Mouse (Mus musculus): Measurements from ENCODE around the gene Gm12800. TPM values are rescaled to one million over a fixed set of nuclear protein-coding genes. Genes with fewer than 3 reads are reported as not detected.
"Not testable (repeated sequence)": the region's sequence is repeated elsewhere in the genome, so short reads cannot be mapped to it uniquely, and the experiment has no call there.

Gm12800 gene
- total RNA-seq, 1 experiment = 11.2 TPM

DNA sequence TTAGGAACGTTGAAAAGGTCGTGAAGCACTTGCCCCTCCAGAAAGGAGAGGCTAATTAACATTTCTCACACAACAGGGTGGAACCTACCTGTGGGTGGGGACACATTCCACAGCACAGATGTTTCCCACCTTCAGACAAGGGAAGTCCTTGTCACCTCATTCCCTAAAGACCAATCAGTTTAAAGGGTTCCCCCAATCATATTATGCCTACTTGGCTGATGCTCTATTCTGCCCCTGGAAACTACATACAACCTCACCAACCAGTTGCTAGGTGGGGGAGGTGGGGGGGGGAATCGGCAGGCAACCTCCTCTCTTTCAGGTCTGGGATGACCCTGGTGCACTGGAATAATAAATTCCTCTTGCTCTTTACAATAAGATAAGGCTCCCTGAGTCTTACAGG lies 25.3 kb upstream of the Gm12800 start:
- Histone ChIP-seq H3K9me3 (ENCODE audit: control insufficient read depth, insufficient read depth, low read depth, low read length) (peaks cover 7% of the 10 kb centered on the region; the same call in 1 of the 2 replicates), H3K27ac (ENCODE audit: insufficient read depth, low read depth, low read length, poor library complexity, severe bottlenecking) (peak overlapping the region; percentile 73), H3K4me3 (ENCODE audit: insufficient read depth in 1 of 2, low read depth in 1 of 2, low read length in 2 of 2, poor library complexity in 1 of 2, severe bottlenecking in 1 of 2) (no peak overlapping the region), H3K4me1 (ENCODE audit: control insufficient read depth in 2 of 2, insufficient read depth in 2 of 2, low read length in 2 of 2, poor library complexity in 1 of 2) (peaks cover 0 to 10% of the 10 kb centered on the region in 2 experiments; a peak in 3 of 4 replicates), H3K9ac (ENCODE audit: insufficient read depth, low read depth, low read length, poor library complexity, severe bottlenecking) (no peak overlapping the region), H3K36me3 (ENCODE audit: control insufficient read depth, insufficient read depth, low read length, poor library complexity, severe bottlenecking) (no peaks in the 10 kb centered on the region)
- TF ChIP-seq ZC3H11A (IDR thresholded peaks at IDR 0.05; ENCODE audit: borderline replicate concordance, low read depth, low read length) (no peak), ZNF384 (IDR thresholded peaks at IDR 0.05; ENCODE audit: low read depth, low read length) (no peak), CHD2 (IDR thresholded peaks at IDR 0.05; ENCODE audit: low read depth, low read length) (peak; percentile 78), MAFK (IDR thresholded peaks at IDR 0.05; ENCODE audit: insufficient read depth, low read depth, low read length) (no peak), HCFC1 (IDR thresholded peaks at IDR 0.05; ENCODE audit: borderline replicate concordance, insufficient read depth, low read length) (no peak)
- DNase-seq (ENCODE audit: low read depth, low spot score) = peak; percentile 60
- in situ Hi-C loops (cut with MboI; ENCODE audit: low sequenced_read_pairs in 2 of 2, unreplicated experiment in 2 of 2) = no loop called here

DNA sequence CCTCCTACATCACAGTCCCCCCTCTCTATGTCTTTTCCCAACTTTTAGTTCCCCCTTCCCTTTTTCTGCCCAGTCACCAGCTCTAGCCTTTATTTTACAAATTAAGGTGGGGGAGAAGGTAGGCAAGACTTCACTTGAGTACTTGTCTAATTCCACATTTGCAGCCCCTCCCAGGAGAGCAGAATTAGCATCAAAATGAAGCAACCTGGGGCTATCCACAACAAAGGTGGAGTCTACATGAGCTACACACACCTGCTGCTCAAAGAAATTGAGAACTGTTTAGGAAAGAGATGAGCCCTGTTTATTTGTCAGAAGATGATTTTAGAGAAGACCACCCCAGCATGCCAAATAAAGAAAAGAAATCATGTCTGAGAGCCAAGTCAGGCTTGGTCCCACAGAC lies 19.5 kb upstream of the Gm12800 start:
- Histone ChIP-seq H3K9ac (ENCODE audit: insufficient read depth, low read depth, low read length, poor library complexity, severe bottlenecking) (no peak overlapping the region), H3K36me3 (ENCODE audit: control insufficient read depth, insufficient read depth, low read length, poor library complexity, severe bottlenecking) (no peaks in the 10 kb centered on the region), H3K4me1 (ENCODE audit: control insufficient read depth in 2 of 2, insufficient read depth in 2 of 2, low read length in 2 of 2, poor library complexity in 1 of 2) (peaks cover 6 to 12% of the 10 kb centered on the region in 2 experiments), H3K27ac (ENCODE audit: insufficient read depth, low read depth, low read length, poor library complexity, severe bottlenecking) (peak overlapping the region; percentile 54; the same call in 1 of the 2 replicates), H3K4me3 (ENCODE audit: insufficient read depth in 1 of 2, low read depth in 1 of 2, low read length in 2 of 2, poor library complexity in 1 of 2, severe bottlenecking in 1 of 2) (no peak overlapping the region), H3K9me3 (ENCODE audit: control insufficient read depth, insufficient read depth, low read depth, low read length) (peaks cover 7% of the 10 kb centered on the region; the same call in 1 of the 2 replicates)
- in situ Hi-C loops (cut with MboI; ENCODE audit: low sequenced_read_pairs in 2 of 2, unreplicated experiment in 2 of 2) = no loop called here
- no peak for TF ChIP-seq ZNF384 (IDR thresholded peaks at IDR 0.05; ENCODE audit: low read depth, low read length)
- TF ChIP-seq MAFK (IDR thresholded peaks at IDR 0.05; ENCODE audit: insufficient read depth, low read depth, low read length) = peak; percentile 37; the same call in 1 of the 2 replicates
- DNase-seq (ENCODE audit: low read depth, low spot score) = peak; percentile 64

DNA sequence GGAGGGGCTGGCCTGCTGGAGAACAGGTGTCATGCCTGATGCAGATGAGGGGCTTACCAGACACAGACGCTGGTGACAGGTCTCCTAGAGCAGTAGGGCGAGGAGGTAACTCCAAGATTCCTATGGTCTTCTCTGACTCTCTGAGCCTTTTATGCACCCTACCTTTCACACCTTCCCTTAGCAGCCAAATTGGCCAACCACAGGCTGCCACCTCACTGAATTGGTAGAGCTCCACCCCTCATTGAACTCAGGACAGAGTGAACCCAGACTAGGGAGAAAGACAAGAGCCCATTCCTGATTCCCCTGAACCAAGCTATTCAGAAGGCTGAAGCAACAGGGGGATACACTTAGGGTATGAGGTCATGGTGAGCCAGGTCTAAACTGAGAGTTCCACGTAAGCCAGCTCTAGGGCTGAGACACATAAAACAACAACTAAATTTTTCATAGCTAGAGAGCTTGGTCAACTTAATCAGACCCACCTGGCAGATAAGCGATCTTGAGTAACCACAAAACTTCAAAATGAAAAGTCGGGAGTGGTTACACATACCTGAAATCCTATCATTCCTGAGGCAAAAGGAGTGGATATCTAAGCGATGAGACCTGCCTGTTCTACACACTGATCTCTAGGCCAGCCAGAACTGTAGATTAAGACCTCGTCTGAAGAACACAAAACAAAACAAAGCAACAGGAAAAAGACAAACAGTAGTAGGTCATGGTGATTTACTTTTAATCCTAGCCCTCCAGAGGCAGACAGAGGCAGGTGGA lies 15.1 kb upstream of the Gm12800 start, which contains the start of gene C130073F10Rik:
Gene C130073F10Rik (minus strand): TSS at position 134 of the 765 bp plus-strand sequence.
- no peak within 1 kb of the TSS for H3K4me3 ChIP-seq (ENCODE audit: insufficient read depth in 1 of 2, low read depth in 1 of 2, low read length in 2 of 2, poor library complexity in 1 of 2, severe bottlenecking in 1 of 2)
- in situ Hi-C loops (cut with MboI; ENCODE audit: low sequenced_read_pairs in 2 of 2, unreplicated experiment in 2 of 2) = no loop called here
- DNase-seq (ENCODE audit: low read depth, low spot score) = no peak

DNA sequence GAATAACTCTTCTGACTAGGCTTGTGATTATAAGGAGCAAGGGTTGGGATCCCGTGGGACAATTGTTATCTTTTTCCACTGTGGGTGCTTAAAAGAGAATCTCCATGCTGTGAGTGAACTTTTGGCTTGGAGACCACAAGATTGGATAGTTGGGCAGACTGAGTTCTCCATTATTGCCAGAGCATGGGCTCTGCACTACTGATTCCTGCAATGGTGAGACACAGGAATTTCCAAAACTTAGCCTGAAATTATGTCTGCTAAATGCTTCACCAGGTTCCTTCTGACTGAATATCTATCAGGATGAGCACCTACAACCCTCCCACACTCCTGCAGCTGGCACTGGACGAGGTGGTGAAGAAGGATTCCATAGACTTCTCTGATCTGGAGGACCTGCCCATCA lies 31.2 kb downstream of the Gm12800 start, which contains the start of gene Gm12794:
Gene Gm12794 (plus strand): TSS at position 301 of the 400 bp plus-strand sequence.
- H3K4me3 ChIP-seq (ENCODE audit: insufficient read depth in 1 of 2, low read depth in 1 of 2, low read length in 2 of 2, poor library complexity in 1 of 2, severe bottlenecking in 1 of 2); in situ Hi-C loops (cut with MboI; ENCODE audit: low sequenced_read_pairs in 2 of 2, unreplicated experiment in 2 of 2); H3K9ac ChIP-seq (ENCODE audit: insufficient read depth, low read depth, low read length, poor library complexity, severe bottlenecking); H3K4me1 ChIP-seq (ENCODE audit: control insufficient read depth in 2 of 2, insufficient read depth in 2 of 2, low read length in 2 of 2, poor library complexity in 1 of 2); DNase-seq (ENCODE audit: low read depth, low spot score); H3K36me3 ChIP-seq (ENCODE audit: control insufficient read depth, insufficient read depth, low read length, poor library complexity, severe bottlenecking); H3K9me3 ChIP-seq (ENCODE audit: control insufficient read depth, insufficient read depth, low read depth, low read length); H3K27ac ChIP-seq (ENCODE audit: insufficient read depth, low read depth, low read length, poor library complexity, severe bottlenecking): not testable (repeated sequence)

More for the DNA sequence above, 15.1 kb upstream of the Gm12800 start, which contains the start of gene C130073F10Rik:
- Histone ChIP-seq H3K9ac (ENCODE audit: insufficient read depth, low read depth, low read length, poor library complexity, severe bottlenecking) (no peak within 1 kb of the TSS), H3K4me1 (ENCODE audit: control insufficient read depth in 2 of 2, insufficient read depth in 2 of 2, low read length in 2 of 2, poor library complexity in 1 of 2) (peaks cover 5 to 7% of the 10 kb centered on the region in 2 experiments; a peak in 3 of 4 replicates), H3K36me3 (ENCODE audit: control insufficient read depth, insufficient read depth, low read length, poor library complexity, severe bottlenecking) (no peaks in the 10 kb centered on the region), H3K27ac (ENCODE audit: insufficient read depth, low read depth, low read length, poor library complexity, severe bottlenecking) (no peak within 1 kb of the TSS), H3K9me3 (ENCODE audit: control insufficient read depth, insufficient read depth, low read depth, low read length) (no peaks in the 10 kb centered on the region)
- TF ChIP-seq MAFK (IDR thresholded peaks at IDR 0.05; ENCODE audit: insufficient read depth, low read depth, low read length) (no peak), CHD2 (IDR thresholded peaks at IDR 0.05; ENCODE audit: low read depth, low read length) (no peak), ZNF384 (IDR thresholded peaks at IDR 0.05; ENCODE audit: low read depth, low read length) (no peak), ZC3H11A (IDR thresholded peaks at IDR 0.05; ENCODE audit: borderline replicate concordance, low read depth, low read length) (no peak), HCFC1 (IDR thresholded peaks at IDR 0.05; ENCODE audit: borderline replicate concordance, insufficient read depth, low read length) (no peak)

Other genes with a start within 250 kb of the Gm12800 start
- 0.69 and 1.3 TPM in 2 replicates for gene Lepr, start 191.7 kb upstream of the Gm12800 start, total RNA-seq (2012; rRNA removed)
- gene B020004J07Rik, start 65.1 kb upstream of the Gm12800 start, total RNA-seq (2012; rRNA removed) = 0.58 and 1.5 TPM in 2 replicates
- 4.2 and 8.8 TPM in 2 replicates for gene C130073F10Rik, start 15.3 kb upstream of the Gm12800 start, total RNA-seq (2012; rRNA removed)
- 18.5 and 18.8 TPM in 2 replicates for gene Gm12794, start 31.3 kb downstream of the Gm12800 start, total RNA-seq (2012; rRNA removed)
- 0.32 and 1.6 TPM in 2 replicates for gene Gm12790, start 71.9 kb downstream of the Gm12800 start, total RNA-seq (2012; rRNA removed)
- not detected in 2 replicates for gene Gm12789, start 77.5 kb downstream of the Gm12800 start, total RNA-seq (2012; rRNA removed)
- gene Pde4b, start 178.4 kb downstream of the Gm12800 start, total RNA-seq (2012; rRNA removed) = 0.32 and 1.4 TPM in 2 replicates